Mouse (Mus musculus) brain, embryonic 14.5 days (tissue): ENCODE data around the gene Acsl1.

Experiments used
- CTCF ChIP-seq: fragments of 200-500 bp; IDR thresholded peaks from 2 replicates; pipeline ENCODE4 v1.5.1; 2012; ENCODE audit warnings: inconsistent platforms, mild to moderate bottlenecking, moderate library complexity, borderline replicate concordance; ENCODE audit not compliant: insufficient read depth, insufficient read length; ENCODE audit errors: extremely low read depth
- POLR2A ChIP-seq: fragments of 200-500 bp; IDR thresholded peaks from 2 replicates; pipeline ENCODE4 v1.6.1; 2012; ENCODE audit warnings: mild to moderate bottlenecking, inconsistent platforms, borderline replicate concordance; ENCODE audit not compliant: poor library complexity, insufficient read depth, insufficient read length, severe bottlenecking; ENCODE audit errors: extremely low read depth

GRCm38 (mm10) chr8:46578794-46579193 is 108.0 kb downstream of the Acsl1 start:
- TF ChIP-seq POLR2A (no peak), CTCF (no peak)
